Mouse (Mus musculus) C2C12 (cell line): ENCODE measurements around the gene Emid1. TPM values are rescaled to one million over a fixed set of nuclear protein-coding genes. Genes with fewer than 3 reads are reported as not detected.

ENCODE experiments used
- H3K27me3 ChIP-seq: one replicate; pipeline ENCODE4 v1.6.1; 2011; ENCODE audit not compliant: control insufficient read depth, insufficient read depth, insufficient read length
- H3K36me3 ChIP-seq: one replicate; pipeline ENCODE4 v1.6.1; 2011; ENCODE audit not compliant: control insufficient read depth, insufficient read depth
- H3K4me3 ChIP-seq: one replicate; pipeline ENCODE4 v1.5.1; 2011; ENCODE audit warnings: mild to moderate bottlenecking, control low read depth; ENCODE audit not compliant: poor library complexity, insufficient read depth, severe bottlenecking
- H3K79me2 ChIP-seq: one replicate; pipeline ENCODE4 v1.6.1; 2011; ENCODE audit not compliant: control insufficient read depth, insufficient read depth
- H3K79me3 ChIP-seq: one replicate; pipeline ENCODE4 v1.6.1; 2011; ENCODE audit warnings: low read depth, control low read depth
- H3ac ChIP-seq: one replicate; pipeline ENCODE3; 2011; ENCODE audit warnings: low read depth; ENCODE audit not compliant: control insufficient read depth, insufficient read length
- CEBPB ChIP-seq: IDR thresholded peaks from one replicate; pipeline ENCODE4 v1.6.1; 2011; ENCODE audit warnings: low read depth, mild to moderate bottlenecking, control low read depth, moderate library complexity
- CTCF ChIP-seq: IDR thresholded peaks from one replicate; pipeline ENCODE4 v1.5.1; 2011; ENCODE audit not compliant: control insufficient read depth, insufficient read depth, insufficient read length
- FOSL1 ChIP-seq: IDR thresholded peaks from one replicate; pipeline ENCODE4 v1.8.0; 2011; ENCODE audit warnings: mild to moderate bottlenecking, low read length; ENCODE audit not compliant: poor library complexity, insufficient read depth, severe bottlenecking
- MAX ChIP-seq: IDR thresholded peaks from one replicate; pipeline ENCODE4 v1.6.1; 2011; ENCODE audit warnings: mild to moderate bottlenecking, control low read depth
- MYOD1 ChIP-seq: IDR thresholded peaks from one replicate; pipeline ENCODE4 v1.6.1; 2011; ENCODE audit warnings: low read depth; ENCODE audit not compliant: control insufficient read depth, insufficient read length
- MYOG ChIP-seq: IDR thresholded peaks from one replicate; pipeline ENCODE4 v1.6.1; 2011; ENCODE audit not compliant: control insufficient read depth, insufficient read length; ENCODE audit errors: extremely low read depth
- USF1 ChIP-seq: IDR thresholded peaks from one replicate; pipeline ENCODE4 v1.6.1; 2011; ENCODE audit warnings: low read depth, mild to moderate bottlenecking, control low read depth, moderate library complexity
- polyA plus RNA-seq: library from polyadenylated mRNA; unstranded; fragments of >200 nt; fragmentation: generic; extraction: Trizol; gene quantifications from one replicate; pipeline ENCODE4 v1.2.1, GENCODE M21; 2012; ENCODE audit warnings: missing spikeins

Gene Emid1
- polyA plus RNA-seq, 1 experiment: 0.02 TPM

DNA sequence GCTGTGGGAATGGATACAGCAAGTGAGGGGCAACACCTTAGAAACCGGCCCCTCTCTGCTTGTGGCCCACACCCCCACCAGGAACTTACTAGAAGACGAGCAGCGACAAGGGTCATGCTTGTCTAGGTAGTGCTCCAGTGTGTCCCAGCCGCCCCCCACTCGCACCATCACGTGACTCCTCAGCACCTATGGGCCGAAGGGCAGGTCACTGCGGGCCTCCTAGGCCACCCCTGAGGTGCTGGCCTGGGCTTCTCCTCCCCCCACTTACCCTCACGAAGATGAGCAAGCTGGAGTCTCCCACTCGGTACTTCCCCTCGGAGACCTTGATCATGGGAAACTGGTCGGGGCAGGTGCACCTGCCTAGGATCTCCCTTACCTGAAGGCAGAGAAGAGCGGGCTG is 89.7 kb downstream of the Emid1 start:
- Histone ChIP-seq H3K36me3 (peaks cover 16% of the 10 kb centered on the region), H3K27me3 (no peaks in the 10 kb centered on the region), H3K79me3 (peaks cover 16% of the 10 kb centered on the region), H3K79me2 (peaks cover 31% of the 10 kb centered on the region), H3K4me3 (no peak overlapping the region), H3ac (no peak overlapping the region)
- TF ChIP-seq CTCF: no peak
- no peak for TF ChIP-seq CEBPB
- TF ChIP-seq FOSL1: no peak
- no peak for TF ChIP-seq MYOD1
- TF ChIP-seq USF1: peak; percentile 14
- no peak for TF ChIP-seq MAX
- TF ChIP-seq MYOG: no peak

DNA sequence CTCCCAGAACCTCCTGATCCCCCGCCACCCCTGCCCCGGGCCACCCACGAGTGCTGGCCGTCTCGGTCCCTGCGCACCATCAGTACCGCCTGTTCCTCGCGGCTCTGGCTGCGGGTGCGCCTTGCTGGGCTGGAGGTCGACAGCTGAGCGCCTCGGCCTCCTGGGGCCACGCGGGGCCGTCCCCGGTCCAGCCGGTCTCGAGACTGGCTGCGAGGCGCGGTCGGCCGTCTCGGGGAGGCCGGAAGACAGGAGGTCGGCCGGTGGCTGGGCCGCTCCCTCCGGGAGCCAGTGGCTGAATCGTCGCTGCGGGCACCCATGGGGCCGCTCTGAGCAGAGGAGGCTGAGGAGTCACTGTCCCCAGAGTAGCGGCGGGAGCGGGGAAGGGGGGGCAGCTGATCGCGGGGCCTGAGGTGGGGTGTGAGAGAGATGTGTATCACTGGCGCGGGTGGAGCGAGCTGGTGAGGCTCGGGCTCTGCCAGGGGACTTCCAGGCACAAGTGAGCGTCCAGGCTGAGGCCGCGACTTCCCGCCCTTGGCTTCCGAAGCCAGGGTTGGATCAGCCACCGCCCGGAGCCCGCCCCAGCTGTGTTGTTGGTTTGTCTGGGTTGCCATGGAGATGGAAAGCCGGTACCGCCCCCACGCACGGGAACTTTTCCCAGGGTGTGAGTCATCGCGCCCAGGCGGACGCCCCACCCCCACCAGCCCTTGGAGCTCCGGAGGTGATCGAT is 90.5 kb downstream of the Emid1 start:
- Histone ChIP-seq H3K27me3 (no peaks in the 10 kb centered on the region), H3ac (peak overlapping the region; percentile 47), H3K79me2 (peaks cover 31% of the 10 kb centered on the region), H3K36me3 (peaks cover 16% of the 10 kb centered on the region), H3K4me3 (peak overlapping the region; percentile 18), H3K79me3 (peaks cover 16% of the 10 kb centered on the region)
- TF ChIP-seq CTCF: no peak
- TF ChIP-seq MAX: peak; percentile 85

DNA sequence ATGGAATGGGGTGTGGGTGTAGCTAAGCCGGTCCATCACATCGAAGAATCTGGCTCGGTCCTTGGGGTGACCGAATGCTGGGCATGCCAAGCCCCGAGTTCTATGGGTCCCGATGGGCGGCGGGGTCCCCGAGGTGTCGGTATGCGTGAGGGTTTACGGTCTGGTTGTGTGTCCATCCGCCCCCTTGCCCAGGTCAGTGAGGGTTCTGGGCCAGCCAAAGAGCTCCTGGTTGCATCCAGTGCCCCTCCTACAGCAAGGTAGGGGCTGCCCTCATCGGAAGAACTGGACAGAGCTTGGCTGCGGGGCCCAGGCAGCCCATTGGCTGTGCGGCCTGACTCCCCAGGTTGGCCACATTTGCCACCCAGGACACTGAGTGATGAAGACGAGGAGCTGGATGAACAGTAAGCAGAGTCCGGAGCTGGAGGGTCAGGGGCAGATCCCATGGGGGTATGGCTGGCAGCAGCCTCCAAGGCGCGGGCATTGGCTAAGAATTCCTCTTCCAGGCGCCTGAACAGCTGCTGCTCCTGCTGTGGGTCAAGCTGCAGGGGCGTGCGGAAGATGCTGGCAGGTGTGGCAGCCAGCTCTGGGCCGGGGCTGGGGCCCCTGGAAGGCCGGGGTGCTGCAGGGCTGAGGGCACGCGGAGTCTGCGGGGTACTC is 91.2 kb downstream of the Emid1 start:
- H3K27me3 ChIP-seq: no peaks in the 10 kb centered on the region
- TF ChIP-seq MYOD1 (peak; percentile 43), MAX (no peak)
- H3K79me3 ChIP-seq: peaks cover 16% of the 10 kb centered on the region
- H3K79me2 ChIP-seq: peaks cover 31% of the 10 kb centered on the region
- H3ac ChIP-seq: no peak overlapping the region
- H3K36me3 ChIP-seq: peaks cover 16% of the 10 kb centered on the region
- no peak overlapping the region for H3K4me3 ChIP-seq

DNA sequence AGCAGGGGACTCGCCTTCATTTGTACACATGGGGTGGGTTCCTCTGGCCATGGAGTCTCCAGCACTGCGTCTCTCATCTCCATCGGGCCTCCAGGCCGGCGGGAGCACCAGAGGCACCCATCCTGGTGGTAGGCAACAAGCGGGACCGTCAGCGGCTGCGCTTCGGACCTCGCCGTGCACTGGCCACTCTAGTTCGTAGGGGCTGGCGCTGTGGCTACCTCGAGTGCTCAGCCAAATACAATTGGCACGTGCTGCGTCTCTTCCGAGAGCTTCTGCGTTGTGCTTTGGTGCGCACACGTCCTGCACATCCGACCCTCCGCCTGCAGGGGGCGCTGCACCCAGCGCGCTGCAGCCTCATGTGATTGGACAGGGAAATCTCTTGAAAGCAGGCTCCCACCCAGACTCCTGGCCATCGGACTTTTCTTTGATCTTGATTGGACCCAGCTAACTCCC is 92.3 kb downstream of the Emid1 start:
- Histone ChIP-seq H3ac (no peak overlapping the region), H3K4me3 (no peak overlapping the region), H3K79me2 (peaks cover 28% of the 10 kb centered on the region), H3K79me3 (peaks cover 16% of the 10 kb centered on the region), H3K36me3 (peaks cover 16% of the 10 kb centered on the region), H3K27me3 (no peaks in the 10 kb centered on the region)
- TF ChIP-seq FOSL1 (no peak), CTCF (peak; percentile 69), MYOD1 (no peak)

DNA sequence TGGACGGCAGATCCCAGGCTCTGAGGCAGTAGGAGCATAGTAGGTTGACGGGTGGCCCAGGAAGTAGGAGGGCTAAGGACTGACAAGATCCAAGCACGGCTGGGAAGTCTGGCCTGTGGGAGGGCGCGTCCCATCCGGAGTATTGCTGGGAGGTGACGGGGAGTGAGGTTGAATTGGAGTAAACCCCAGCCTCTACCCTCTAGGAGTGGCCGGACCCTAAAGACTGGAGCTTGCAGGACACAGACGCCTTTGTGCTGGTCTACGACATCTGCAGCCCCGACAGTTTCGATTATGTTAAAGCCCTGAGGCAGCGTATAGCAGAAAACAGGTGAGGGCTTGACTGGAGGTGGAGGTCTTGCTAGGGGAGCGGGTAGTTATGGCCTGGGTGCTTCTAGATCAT is 92.8 kb downstream of the Emid1 start:
- Histone ChIP-seq H3K79me2 (peaks cover 23% of the 10 kb centered on the region), H3K27me3 (no peaks in the 10 kb centered on the region), H3ac (no peak overlapping the region), H3K4me3 (no peak overlapping the region), H3K79me3 (peaks cover 11% of the 10 kb centered on the region), H3K36me3 (peaks cover 16% of the 10 kb centered on the region)
- TF ChIP-seq USF1 (no peak), MAX (no peak), MYOG (no peak)

DNA sequence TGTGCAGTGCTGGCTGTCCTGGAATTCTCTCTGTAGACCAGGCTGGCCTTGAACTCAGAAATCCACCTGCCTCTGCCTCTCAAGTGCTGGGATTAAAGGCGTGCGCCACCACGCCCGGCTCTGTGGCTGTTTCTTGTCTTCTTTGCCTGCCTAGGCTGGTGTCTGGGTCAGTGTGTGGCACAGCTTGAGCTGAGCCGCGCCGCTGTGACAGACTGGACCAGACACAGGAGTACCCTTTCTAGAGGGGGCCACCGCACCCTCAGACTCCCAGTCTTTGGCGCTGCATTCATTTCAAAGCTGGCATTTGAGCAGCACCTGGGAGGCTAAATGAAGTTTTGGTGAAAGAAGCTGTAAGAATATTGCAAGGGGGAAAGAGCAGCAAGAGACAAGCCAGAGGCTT is 93.3 kb downstream of the Emid1 start:
- Histone ChIP-seq H3ac (no peak overlapping the region), H3K4me3 (no peak overlapping the region), H3K79me3 (peaks cover 8% of the 10 kb centered on the region), H3K79me2 (peaks cover 19% of the 10 kb centered on the region), H3K36me3 (peaks cover 16% of the 10 kb centered on the region), H3K27me3 (no peaks in the 10 kb centered on the region)
- TF ChIP-seq FOSL1: no peak
- no peak for TF ChIP-seq USF1
- TF ChIP-seq CEBPB: no peak
- no peak for TF ChIP-seq MYOD1
- no peak for TF ChIP-seq MYOG
- no peak for TF ChIP-seq CTCF
- no peak for TF ChIP-seq MAX
